Mouse (Mus musculus): ENCODE data around the gene Zcchc7. TPM values are rescaled to one million over a fixed set of nuclear protein-coding genes. Genes with fewer than 3 reads are reported as not detected.
"Not testable (repeated sequence)": the region's sequence is repeated elsewhere in the genome, so short reads cannot be mapped to it uniquely, and the experiment has no call there.

The Zcchc7 gene
- total RNA-seq, 2 experiments from 2014 or later: 19.1 to 19.9 TPM

- DNase-seq; intact Hi-C loops (cut with DNase I): not testable (repeated sequence)
Measured at GRCm38 (mm10) chr4:44946126-44946525, 190.4 kb downstream of the Zcchc7 start.

GRCm38 (mm10) chr4:44947464-44947863 lies 191.8 kb downstream of the Zcchc7 start:
- no peak for DNase-seq
- intact Hi-C loops (cut with DNase I): no loop called here

GRCm38 (mm10) chr4:44948314-44948713 lies 192.6 kb downstream of the Zcchc7 start:
- intact Hi-C loops (cut with DNase I): no loop called here
- DNase-seq: no peak

GRCm38 (mm10) chr4:44953041-44953440 lies 197.4 kb downstream of the Zcchc7 start:
- intact Hi-C loops (cut with DNase I): no loop called here
- DNase-seq: no peak

- no peak for DNase-seq
- intact Hi-C loops (cut with DNase I): no loop called here
Measured at GRCm38 (mm10) chr4:44958776-44959175, 203.1 kb downstream of the Zcchc7 start.

GRCm38 (mm10) chr4:44959220-44959619 lies 203.5 kb downstream of the Zcchc7 start:
- no peak for DNase-seq
- intact Hi-C loops (cut with DNase I): no loop called here

- DNase-seq: no peak
- intact Hi-C loops (cut with DNase I): no loop called here
Measured at GRCm38 (mm10) chr4:44963156-44963555, 207.5 kb downstream of the Zcchc7 start.

- DNase-seq: no peak
- intact Hi-C loops (cut with DNase I): no loop called here
Measured at GRCm38 (mm10) chr4:44965175-44965574, 209.5 kb downstream of the Zcchc7 start.

- intact Hi-C loops (cut with DNase I): no loop called here
- DNase-seq: no peak
Measured at GRCm38 (mm10) chr4:44965736-44966135, 210.1 kb downstream of the Zcchc7 start.

GRCm38 (mm10) chr4:44967402-44967801 lies 211.7 kb downstream of the Zcchc7 start:
- intact Hi-C loops (cut with DNase I): no loop called here
- no peak for DNase-seq

- intact Hi-C loops (cut with DNase I): loop anchor here (5.0 kb wide), 1 partner anchor 127 kb away; no protein-coding TSS in a partner anchor
- no peak for DNase-seq
Measured at GRCm38 (mm10) chr4:44970056-44970455, 214.4 kb downstream of the Zcchc7 start.

- DNase-seq: peak; percentile 57 to 76
- intact Hi-C loops (cut with DNase I): loop anchor here (5.0 kb wide), 1 partner anchor 127 kb away; no protein-coding TSS in a partner anchor
Measured at GRCm38 (mm10) chr4:44970612-44971110, 215.0 kb downstream of the Zcchc7 start.

- intact Hi-C loops (cut with DNase I): loop anchor here (2.0 to 5.0 kb wide), 2 partner anchors 37 to 124 kb away; no protein-coding TSS in a partner anchor
- peak; percentile 90 to 95 for DNase-seq
Measured at GRCm38 (mm10) chr4:44973450-44973849, 217.8 kb downstream of the Zcchc7 start.

- DNase-seq: no peak
- intact Hi-C loops (cut with DNase I): loop anchor here (2.0 to 5.0 kb wide), 2 partner anchors 37 to 123 kb away; no protein-coding TSS in a partner anchor
Measured at GRCm38 (mm10) chr4:44973871-44974270, 218.2 kb downstream of the Zcchc7 start.

- intact Hi-C loops (cut with DNase I): loop anchor here (5.0 kb wide), 1 partner anchor 123 kb away; no protein-coding TSS in a partner anchor
- no peak for DNase-seq
Measured at GRCm38 (mm10) chr4:44974331-44974730, 218.7 kb downstream of the Zcchc7 start.

GRCm38 (mm10) chr4:44976026-44976615 lies 220.4 kb downstream of the Zcchc7 start:
- intact Hi-C loops (cut with DNase I): no loop called here
- no peak for DNase-seq

- intact Hi-C loops (cut with DNase I): no loop called here
- no peak for DNase-seq
Measured at GRCm38 (mm10) chr4:44976921-44977710, 221.4 kb downstream of the Zcchc7 start.

GRCm38 (mm10) chr4:44978175-44978574 lies 222.5 kb downstream of the Zcchc7 start:
- DNase-seq: no peak
- intact Hi-C loops (cut with DNase I): no loop called here

GRCm38 (mm10) chr4:44979794-44980338 lies 224.2 kb downstream of the Zcchc7 start:
- peak in 1 of 2 experiments; percentile 14 for DNase-seq
- intact Hi-C loops (cut with DNase I): no loop called here

GRCm38 (mm10) chr4:44981280-44981973 lies 225.8 kb downstream of the Zcchc7 start, which contains the start of gene Grhpr:
Gene Grhpr (plus strand): TSS chr4:44981395.
- intact Hi-C loops (cut with DNase I): no loop called here
- peak; percentile 87 to 89 for DNase-seq

Measured in heart, postnatal 10 days (tissue).